Mouse (Mus musculus): ENCODE data around the gene Tspear.

- TF ChIP-seq CTCF (IDR thresholded peaks at IDR 0.05; ENCODE audit: extremely low read depth, insufficient read depth, insufficient read length, insufficient replicate concordance) (no peak), POLR2A (IDR thresholded peaks at IDR 0.05; ENCODE audit: low read depth, low read length) (no peak)
Measured at GRCm38 (mm10) chr10:77671519-77671918, 14.8 kb upstream of the Tspear start.
